Mouse (Mus musculus) bone marrow, adult 2 months (tissue): Measurements from ENCODE around the gene Gm17349. TPM values are rescaled to one million over a fixed set of nuclear protein-coding genes. Genes with fewer than 3 reads are reported as not detected.

ENCODE experiments used
- H3K27ac ChIP-seq: fragments of 200-500 bp; 2 replicates; pipeline ENCODE4 v1.5.1; 2012; ENCODE audit warnings: low read depth, mild to moderate bottlenecking, control low read depth, inconsistent platforms, low read length; ENCODE audit not compliant: control insufficient read depth, poor library complexity, insufficient read depth
- H3K4me1 ChIP-seq: fragments of 200-500 bp; 2 replicates; pipeline ENCODE4 v1.6.1; 2011; ENCODE audit warnings: low read length; ENCODE audit not compliant: control insufficient read depth, insufficient read depth
- H3K4me3 ChIP-seq: fragments of 200-500 bp; replicated peaks from 2 replicates; pipeline ENCODE3; 2011; ENCODE audit warnings: mild to moderate bottlenecking, low read depth, low read length, control low read depth; ENCODE audit not compliant: control insufficient read depth
- CTCF ChIP-seq: fragments of 200-500 bp; IDR thresholded peaks from 2 replicates; pipeline ENCODE4 v1.5.1; 2011; ENCODE audit warnings: low read length, control low read depth; ENCODE audit not compliant: control insufficient read depth, insufficient read depth
- POLR2A ChIP-seq: fragments of 200-500 bp; IDR thresholded peaks from 2 replicates; pipeline ENCODE4 v1.6.1; 2011; ENCODE audit warnings: low read depth, mild to moderate bottlenecking, control low read depth, low read length, borderline replicate concordance; ENCODE audit not compliant: control insufficient read depth
- WGBS: fragments of 180-500 bp; shearing (Covaris S2); methylation state at CpG from one replicate; pipeline ENCODE4 v1.1.7; 2018; 5-methylcytosine and 5-hydroxymethylcytosine counted together
- polyA plus RNA-seq: library from polyadenylated mRNA; stranded (reverse); fragments of >200 nt; gene quantifications from 2 replicates; pipeline ENCODE4 v1.2.4, GENCODE M21; 2011; ENCODE audit warnings: low replicate concordance; ENCODE audit not compliant: missing spikeins, insufficient read depth, insufficient read length

Gene Gm17349
- polyA plus RNA-seq, 1 experiment: not detected

GRCm38 (mm10) chr15:99721921-99722743, 16.8 kb upstream of the Gm17349 start:
- Histone ChIP-seq H3K4me3 (no peak overlapping the region), H3K27ac (no peak overlapping the region), H3K4me1 (no peaks in the 10 kb centered on the region; the same call in none of the 2 replicates)
- TF ChIP-seq POLR2A (no peak), CTCF (no peak)
- WGBS: 83% methylated on average over 25 of the region's 25 CpGs

- Histone ChIP-seq H3K4me3 (no peak overlapping the region), H3K27ac (no peak overlapping the region), H3K4me1 (peaks cover 2% of the 10 kb centered on the region)
- WGBS: 72% methylated on average over 8 of the region's 8 CpGs
- TF ChIP-seq POLR2A: no peak
- TF ChIP-seq CTCF: no peak
Measured at GRCm38 (mm10) chr15:99719865-99720264, 14.6 kb upstream of the Gm17349 start.

- H3K4me3 ChIP-seq: no peak overlapping the region
- no peak overlapping the region for H3K27ac ChIP-seq
Measured at GRCm38 (mm10) chr15:99718461-99719021, 13.3 kb upstream of the Gm17349 start.

GRCm38 (mm10) chr15:99717386-99718334, 12.4 kb upstream of the Gm17349 start, which contains the start of gene Gpd1:
TSS of gene Gpd1 (plus strand) at chr15:99717515.
- WGBS: 9% methylated on average over 26 of the region's 26 CpGs
- no peak for TF ChIP-seq CTCF
- TF ChIP-seq POLR2A: no peak
- Histone ChIP-seq H3K27ac (no peak within 1 kb of the TSS), H3K4me3 (no peak within 1 kb of the TSS), H3K4me1 (peaks cover 2% of the 10 kb centered on the region)

More at GRCm38 (mm10) chr15:99718461-99719021, 13.3 kb upstream of the Gm17349 start:
- TF ChIP-seq CTCF: no peak
- TF ChIP-seq POLR2A: no peak
- peaks cover 2% of the 10 kb centered on the region for H3K4me1 ChIP-seq
- 78% methylated on average over 9 of the region's 9 CpGs for WGBS

GRCm38 (mm10) chr15:99716814-99717213, 11.5 kb upstream of the Gm17349 start:
- 84% methylated on average over 12 of the region's 12 CpGs for WGBS
- TF ChIP-seq POLR2A (no peak), CTCF (no peak)
- no peak overlapping the region for H3K4me3 ChIP-seq

GRCm38 (mm10) chr15:99715982-99716746, 10.9 kb upstream of the Gm17349 start:
- Histone ChIP-seq H3K4me1 (peaks cover 2% of the 10 kb centered on the region), H3K4me3 (no peak overlapping the region), H3K27ac (no peak overlapping the region; the same call in 1 of the 2 replicates)
- WGBS: 81% methylated on average over 11 of the region's 11 CpGs
- TF ChIP-seq CTCF (no peak), POLR2A (0 out of 2 replicates have a peak, but pooled peaks have one; percentile 15)

More at GRCm38 (mm10) chr15:99716814-99717213, 11.5 kb upstream of the Gm17349 start:
- peaks cover 2% of the 10 kb centered on the region for H3K4me1 ChIP-seq
- no peak overlapping the region for H3K27ac ChIP-seq

- WGBS: 58% methylated on average over 13 of the region's 13 CpGs
Measured at GRCm38 (mm10) chr15:99715361-99715865, 10.1 kb upstream of the Gm17349 start.

More at GRCm38 (mm10) chr15:99715361-99715865, 10.1 kb upstream of the Gm17349 start:
- TF ChIP-seq POLR2A (no peak), CTCF (no peak)
- Histone ChIP-seq H3K4me1 (peaks cover 2% of the 10 kb centered on the region), H3K4me3 (no peak overlapping the region), H3K27ac (peak overlapping the region; percentile 8; the same call in 1 of the 2 replicates)
